Mouse (Mus musculus) ES-Bruce4 (cell line): ENCODE results near the gene Stoml1. TPM values are rescaled to one million over a fixed set of nuclear protein-coding genes. Genes with fewer than 3 reads are reported as not detected.
"Not testable (repeated sequence)": the region's sequence is repeated elsewhere in the genome, so short reads cannot be mapped to it uniquely, and the experiment has no call there.

Experiments
- H3K27ac ChIP-seq: 2 replicates; pipeline ENCODE4 v1.5.1; 2012; ENCODE audit warnings: low read length, inconsistent platforms; ENCODE audit not compliant: insufficient read depth
- H3K27me3 ChIP-seq: 2 replicates; pipeline ENCODE4 v1.6.1; 2012; ENCODE audit warnings: mild to moderate bottlenecking, low read length, inconsistent platforms; ENCODE audit not compliant: control insufficient read depth, poor library complexity, insufficient read depth, severe bottlenecking
- H3K36me3 ChIP-seq: 2 replicates; pipeline ENCODE4 v1.6.1; 2012; ENCODE audit warnings: inconsistent platforms, mild to moderate bottlenecking, low read length, moderate library complexity; ENCODE audit not compliant: control insufficient read depth, poor library complexity, insufficient read depth, severe bottlenecking
- H3K4me1 ChIP-seq: one replicate; pipeline ENCODE4 v1.8.1; 2011; ENCODE audit warnings: low read length; ENCODE audit not compliant: control insufficient read depth, insufficient read depth
- H3K4me3 ChIP-seq: 2 replicates; pipeline ENCODE4 v1.5.1; 2011; ENCODE audit warnings: low read depth, mild to moderate bottlenecking, low read length
- H3K9ac ChIP-seq: 2 replicates; pipeline ENCODE4 v1.6.1; 2012; ENCODE audit warnings: low read depth, mild to moderate bottlenecking, inconsistent platforms; ENCODE audit not compliant: poor library complexity, severe bottlenecking
- H3K9me3 ChIP-seq: replicated peaks from 2 replicates; pipeline ENCODE4 v1.6.1; 2012; ENCODE audit warnings: mild to moderate bottlenecking, low read length, inconsistent platforms; ENCODE audit not compliant: control insufficient read depth, poor library complexity, insufficient read depth, severe bottlenecking
- CTCF ChIP-seq: IDR thresholded peaks from one replicate; pipeline ENCODE4 v1.8.1; 2011; ENCODE audit warnings: low read depth, low read length
- EP300 ChIP-seq: IDR thresholded peaks from 2 replicates; pipeline ENCODE4 v1.6.1; 2011; ENCODE audit warnings: low read depth, low read length; ENCODE audit not compliant: insufficient read depth
- POLR2A ChIP-seq: IDR thresholded peaks from one replicate; pipeline ENCODE4 v1.8.1; 2011; ENCODE audit warnings: low read length; ENCODE audit not compliant: insufficient read depth
- polyA plus RNA-seq: library from polyadenylated mRNA; stranded (reverse); fragments of >200 nt; gene quantifications from 2 replicates; pipeline ENCODE4 v1.2.4, GENCODE M21; 2011; ENCODE audit warnings: low read depth; ENCODE audit not compliant: missing spikeins, insufficient read depth, insufficient read length

The Stoml1 gene
- polyA plus RNA-seq, 1 experiment, result 24.6 TPM

DNA sequence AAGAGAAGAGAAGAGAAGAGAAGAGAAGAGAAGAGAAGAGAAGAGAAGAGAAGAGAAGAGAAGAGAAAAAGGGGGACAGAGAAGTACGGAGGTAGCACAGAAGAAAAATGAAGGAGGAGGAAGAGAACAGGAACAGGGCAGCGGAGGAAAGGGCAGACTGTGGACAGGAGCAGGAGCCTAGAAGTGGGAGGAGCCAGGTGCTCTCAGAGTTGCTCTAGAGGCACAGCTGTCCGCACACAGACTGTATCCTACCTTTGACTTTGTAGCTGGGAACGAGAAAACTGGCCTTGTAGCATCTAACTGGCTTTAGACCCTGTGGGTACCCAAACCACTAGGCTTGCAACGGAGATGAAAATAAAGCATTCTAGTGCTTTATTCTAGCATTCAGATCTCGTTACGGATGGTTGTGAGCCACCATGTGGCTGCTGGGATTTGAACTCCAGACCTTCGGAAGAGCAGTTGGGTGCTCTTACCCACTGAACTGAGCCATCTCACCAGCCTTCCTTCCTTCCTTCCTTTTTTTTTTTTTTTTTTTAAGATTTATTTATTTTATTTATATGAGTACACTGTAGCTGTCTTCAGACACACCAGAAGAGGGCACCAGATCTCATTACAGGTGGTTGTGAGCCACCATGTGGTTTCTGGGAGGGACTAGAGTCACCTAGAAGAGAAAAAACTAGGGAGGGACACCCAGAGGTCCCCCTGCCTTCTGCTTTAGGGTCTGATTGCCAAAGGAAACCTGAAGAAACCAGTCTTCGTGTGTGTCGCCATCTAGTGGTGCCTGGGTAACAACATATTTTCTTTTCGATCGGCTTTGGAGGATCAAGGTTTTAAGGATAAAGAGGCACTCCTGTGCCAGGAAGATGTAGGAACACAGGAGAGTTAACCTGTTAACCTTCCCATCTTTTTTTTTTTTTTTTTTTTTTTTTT is 15.7 kb downstream of the Stoml1 start:
- peak overlapping the region; percentile 49 for H3K9ac ChIP-seq
- H3K4me3 ChIP-seq, result no peak overlapping the region
- H3K36me3 ChIP-seq, result no peaks in the 10 kb centered on the region
- H3K27ac ChIP-seq, result peak overlapping the region; percentile 89
- no peaks in the 10 kb centered on the region for H3K9me3 ChIP-seq
- H3K4me1 ChIP-seq, result peaks cover 3% of the 10 kb centered on the region
- no peaks in the 10 kb centered on the region for H3K27me3 ChIP-seq
- TF ChIP-seq POLR2A, result no peak
- peak; percentile 46 for TF ChIP-seq CTCF

DNA sequence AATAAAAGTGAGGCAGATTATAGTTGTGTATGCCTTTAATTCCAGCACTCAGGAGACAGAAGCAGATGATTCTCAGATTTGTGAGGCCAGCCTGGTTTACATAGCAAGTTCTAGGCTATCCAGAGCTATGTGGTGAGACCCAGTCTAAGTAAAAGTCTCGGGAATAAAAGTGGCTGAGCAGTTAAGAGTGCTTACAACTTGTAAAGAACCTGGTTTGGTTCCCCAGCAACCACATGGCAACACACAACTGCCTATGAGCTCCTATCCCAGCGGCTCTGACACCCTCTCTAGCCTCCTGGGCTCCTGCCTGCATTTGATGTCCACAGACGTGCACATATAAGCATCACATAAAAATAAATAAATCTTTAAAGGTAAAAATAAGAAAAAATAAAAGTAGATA is 17.1 kb downstream of the Stoml1 start:
- Histone ChIP-seq H3K9me3 (no peaks in the 10 kb centered on the region), H3K27me3 (no peaks in the 10 kb centered on the region), H3K27ac (peak overlapping the region; percentile 95), H3K36me3 (no peaks in the 10 kb centered on the region), H3K4me3 (no peak overlapping the region), H3K4me1 (peaks cover 3% of the 10 kb centered on the region), H3K9ac (peak overlapping the region; percentile 49)
- TF ChIP-seq EP300, result no peak
- TF ChIP-seq POLR2A, result no peak
- no peak for TF ChIP-seq CTCF

DNA sequence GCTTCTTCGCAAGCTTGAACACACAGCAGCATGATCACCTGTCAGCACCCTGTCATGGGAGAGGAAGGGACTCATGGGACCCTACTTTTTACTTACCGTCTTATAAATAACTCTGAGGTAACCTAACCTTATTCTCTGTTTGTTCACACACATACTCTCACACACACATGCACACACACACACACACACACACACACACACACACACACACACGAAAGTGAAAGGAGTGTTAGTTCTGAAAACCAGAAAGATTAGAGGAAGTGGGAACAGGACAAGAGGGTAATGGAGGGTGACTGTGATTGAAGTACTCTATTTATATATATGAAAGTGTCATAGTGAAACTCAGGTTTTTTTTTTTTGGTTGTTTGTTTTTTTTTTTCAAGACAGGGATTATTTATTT is 18.1 kb downstream of the Stoml1 start:
- TF ChIP-seq EP300 (no peak), POLR2A (no peak), CTCF (no peak)
- peak overlapping the region; percentile 97 for H3K27ac ChIP-seq
- H3K9ac ChIP-seq, result peak overlapping the region; percentile 49

DNA sequence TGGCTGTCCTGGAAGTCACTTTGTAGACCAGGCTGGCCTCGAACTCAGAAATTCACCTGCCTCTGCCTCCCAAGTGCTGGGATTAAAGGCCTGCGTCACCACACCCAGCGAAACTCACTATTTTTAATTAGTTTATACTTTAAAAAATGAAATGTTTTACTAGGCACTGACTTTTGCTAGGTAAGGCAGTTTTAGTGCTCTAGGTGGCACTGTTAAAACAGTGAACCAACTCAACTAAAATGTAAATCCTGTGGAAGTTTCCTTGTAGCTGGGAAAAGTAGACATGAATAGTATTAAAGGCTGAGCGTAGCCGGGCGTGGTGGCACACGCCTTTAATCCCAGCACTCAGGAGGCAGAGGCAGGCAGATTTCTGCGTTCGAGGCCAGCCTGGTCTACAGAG is 18.6 kb downstream of the Stoml1 start:
- not testable (repeated sequence) for H3K36me3 ChIP-seq, H3K4me3 ChIP-seq, H3K4me1 ChIP-seq, H3K9ac ChIP-seq, H3K27me3 ChIP-seq, H3K9me3 ChIP-seq
- H3K27ac ChIP-seq, result peak overlapping the region; percentile 97

More for the DNA sequence above, 18.1 kb downstream of the Stoml1 start:
- Histone ChIP-seq H3K4me1 (peaks cover 3% of the 10 kb centered on the region), H3K4me3 (no peak overlapping the region), H3K9me3 (no peaks in the 10 kb centered on the region), H3K36me3 (no peaks in the 10 kb centered on the region), H3K27me3 (no peaks in the 10 kb centered on the region)

DNA sequence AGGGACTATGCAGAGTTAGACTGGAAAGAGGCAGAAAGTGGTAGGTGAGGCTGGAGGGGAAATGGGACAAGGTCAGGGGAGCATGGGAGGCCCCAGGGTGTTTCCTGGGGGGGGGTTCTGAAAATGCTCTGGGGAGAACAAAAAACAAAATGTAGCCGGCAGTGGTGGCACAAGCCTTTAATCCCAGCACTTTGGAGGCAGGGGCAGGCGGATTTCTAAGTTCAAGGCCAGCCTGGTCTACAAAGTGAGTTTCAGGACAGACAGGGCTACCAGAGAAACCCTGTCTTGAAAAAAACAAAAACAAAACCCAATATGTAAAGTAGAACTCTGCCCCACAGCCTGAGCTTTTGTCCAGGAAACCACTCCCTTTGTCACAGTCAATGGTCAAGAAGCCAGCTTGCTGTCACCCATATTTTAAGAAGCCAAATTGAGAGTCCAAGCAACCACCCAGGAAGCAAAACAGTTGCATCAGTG is 19.1 kb downstream of the Stoml1 start:
- Histone ChIP-seq H3K27me3 (no peaks in the 10 kb centered on the region), H3K36me3 (no peaks in the 10 kb centered on the region), H3K9me3 (no peaks in the 10 kb centered on the region), H3K27ac (peak overlapping the region; percentile 97), H3K9ac (peak overlapping the region; percentile 68), H3K4me1 (peaks cover 3% of the 10 kb centered on the region), H3K4me3 (no peak overlapping the region)
- TF ChIP-seq EP300 (peak; percentile 89), CTCF (no peak), POLR2A (no peak)

DNA sequence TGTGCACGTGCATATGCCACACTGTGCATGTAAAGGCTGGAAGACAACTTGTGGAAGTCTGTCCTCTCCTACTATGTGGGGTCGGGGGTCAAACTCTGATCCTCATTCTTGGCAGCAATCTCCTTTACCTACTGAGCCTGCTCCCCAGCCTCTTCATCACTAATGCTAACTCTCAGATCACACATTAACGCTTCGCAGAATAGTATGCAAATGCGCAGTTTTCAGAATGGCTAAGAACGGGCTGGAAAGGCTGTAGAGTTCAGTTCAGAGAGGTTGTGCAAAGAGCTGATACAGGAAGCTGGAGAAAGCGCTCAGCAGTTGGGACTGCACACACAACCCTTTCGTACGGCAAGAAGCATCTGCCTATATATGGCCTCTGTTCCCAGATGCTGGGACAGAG is 19.9 kb downstream of the Stoml1 start:
- peaks cover 3% of the 10 kb centered on the region for H3K4me1 ChIP-seq
- peak overlapping the region; percentile 97 for H3K27ac ChIP-seq
- no peaks in the 10 kb centered on the region for H3K36me3 ChIP-seq
- TF ChIP-seq POLR2A (no peak), CTCF (no peak), EP300 (no peak)
- H3K9me3 ChIP-seq, result no peaks in the 10 kb centered on the region
- peak overlapping the region; percentile 68 for H3K9ac ChIP-seq
- no peaks in the 10 kb centered on the region for H3K27me3 ChIP-seq
- H3K4me3 ChIP-seq, result no peak overlapping the region
